Mouse (Mus musculus) urinary bladder, adult 2 months (tissue): ENCODE results near the gene Pigz. TPM values are rescaled to one million over a fixed set of nuclear protein-coding genes. Genes with fewer than 3 reads are reported as not detected.
"Not testable (repeated sequence)": the region's sequence is repeated elsewhere in the genome, so short reads cannot be mapped to it uniquely, and the experiment has no call there.

Source experiments
- DNase-seq: peaks from one replicate; pipeline ENCODE4 v3.0.0; 2022; ENCODE audit warnings: low spot score
- polyA plus RNA-seq: library from polyadenylated mRNA; depleted of rRNA; stranded (reverse); fragments of >200 nt; gene quantifications from 2 replicates; pipeline ENCODE4 v1.2.3, GENCODE M21; 2012

Pigz gene
- polyA plus RNA-seq, 1 experiment: 9.9 TPM

- DNase-seq: no peak
Measured at GRCm38 (mm10) chr16:31931330-31931729, 2.3 kb upstream of the Pigz start.

GRCm38 (mm10) chr16:31932255-31932654 lies 1.4 kb upstream of the Pigz start:
- DNase-seq: no peak

DNA sequence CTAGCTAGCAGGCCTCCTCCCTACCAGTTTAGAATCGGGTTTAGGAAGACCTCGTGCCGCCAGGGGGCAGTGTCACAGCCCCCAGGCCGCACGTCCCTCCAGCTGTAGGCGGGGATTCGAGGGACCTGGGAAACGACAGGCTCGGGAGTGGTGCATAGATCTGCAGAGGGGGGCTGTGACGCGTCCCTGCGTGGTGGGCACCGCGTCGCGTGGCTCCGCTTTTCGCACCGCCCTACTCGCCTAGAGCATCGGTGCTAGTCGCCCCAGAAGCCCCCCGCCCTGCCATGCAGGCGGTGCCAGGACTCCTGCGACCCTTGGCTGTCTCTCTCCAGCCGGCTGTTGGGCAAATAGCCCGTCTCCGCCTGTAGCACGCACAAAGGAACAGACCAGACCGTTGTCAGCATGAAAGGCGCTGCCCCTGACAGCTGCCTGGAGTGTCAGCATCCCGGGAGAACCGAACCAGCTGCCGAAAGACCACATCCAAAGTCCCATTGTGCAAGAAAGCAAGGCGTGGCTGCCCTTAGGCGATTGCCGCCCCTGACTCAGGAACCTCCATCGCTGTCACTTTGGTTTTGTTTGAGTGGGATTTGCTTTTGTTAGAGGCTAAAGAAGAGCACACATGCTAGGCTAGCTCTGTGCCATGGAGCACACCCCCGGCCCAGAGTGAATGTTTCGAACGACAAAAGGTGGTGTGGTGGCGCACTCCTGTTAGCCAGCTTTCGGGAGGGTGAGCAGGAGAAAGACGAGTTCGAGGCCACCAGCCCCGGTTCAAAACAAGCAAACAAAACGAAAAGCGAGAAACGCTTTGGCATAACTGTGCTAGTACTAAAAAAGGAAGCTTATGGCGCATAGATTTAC lies 582 bp upstream of the Pigz start:
- DNase-seq: peak; percentile 56

DNA sequence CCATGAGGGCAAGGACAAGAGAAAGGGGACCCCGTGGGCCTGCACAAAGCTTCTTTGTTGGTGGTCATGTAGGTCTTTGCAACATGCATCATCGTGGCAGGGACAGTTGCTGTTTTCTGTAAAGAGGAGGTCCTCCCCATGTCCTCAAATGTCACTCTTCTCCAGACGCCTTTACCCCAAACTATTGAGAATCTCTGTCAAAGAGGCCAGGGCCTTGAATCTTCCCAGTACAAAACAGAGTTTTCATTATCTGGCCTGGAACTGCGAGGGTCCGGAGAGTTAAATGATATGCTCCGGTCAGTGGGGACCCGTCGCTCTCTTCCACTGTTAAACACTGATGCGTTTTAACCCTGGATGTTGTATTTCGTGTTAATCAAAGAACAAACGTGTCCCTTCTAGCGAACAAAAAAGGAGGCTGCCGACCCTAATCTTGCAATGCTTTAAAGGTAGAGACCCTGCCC lies 929 bp downstream of the Pigz start:
- no peak for DNase-seq

DNA sequence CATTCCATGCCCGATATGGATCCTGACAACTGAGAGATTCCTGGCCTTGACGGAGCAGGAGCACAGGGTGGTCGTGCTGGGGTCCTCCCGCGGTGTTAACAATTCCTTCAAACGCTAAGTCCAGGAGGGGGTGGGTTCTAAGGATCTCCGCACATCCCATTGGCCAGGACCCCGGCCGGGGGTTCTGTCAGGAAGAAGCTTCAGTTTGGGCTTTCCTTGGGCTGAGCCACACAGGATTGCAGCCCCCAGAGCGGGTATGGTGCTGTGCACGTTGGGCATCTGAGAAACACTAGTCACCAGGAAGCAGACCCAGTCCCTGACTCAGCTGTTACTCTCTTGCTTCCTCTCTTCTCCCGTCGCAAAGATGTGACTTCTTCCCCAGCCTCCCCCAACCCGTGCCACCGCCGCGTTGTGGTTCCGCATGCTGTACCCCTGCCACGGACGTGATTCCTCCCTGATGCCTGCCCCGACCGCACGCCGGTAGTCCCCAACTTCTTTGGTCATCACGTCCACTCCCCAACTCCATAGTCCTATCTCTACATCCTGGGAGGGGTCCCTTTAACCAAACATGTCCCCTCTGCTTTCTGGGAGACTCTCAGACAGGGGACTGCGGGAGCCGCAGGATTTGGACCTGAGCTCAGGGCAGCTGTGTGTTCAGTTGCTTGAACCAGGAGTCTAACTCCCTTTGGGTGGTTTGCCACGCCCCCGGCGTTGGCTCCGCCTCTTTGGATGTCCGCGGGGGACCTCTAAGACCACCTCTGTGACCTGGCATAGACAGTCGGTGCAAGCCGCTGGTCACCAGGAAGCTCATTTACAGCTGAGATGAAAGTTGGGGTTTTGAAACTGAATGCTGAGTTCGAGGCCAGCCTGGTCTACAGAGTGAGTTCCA lies 1.7 kb downstream of the Pigz start:
- no peak for DNase-seq

DNA sequence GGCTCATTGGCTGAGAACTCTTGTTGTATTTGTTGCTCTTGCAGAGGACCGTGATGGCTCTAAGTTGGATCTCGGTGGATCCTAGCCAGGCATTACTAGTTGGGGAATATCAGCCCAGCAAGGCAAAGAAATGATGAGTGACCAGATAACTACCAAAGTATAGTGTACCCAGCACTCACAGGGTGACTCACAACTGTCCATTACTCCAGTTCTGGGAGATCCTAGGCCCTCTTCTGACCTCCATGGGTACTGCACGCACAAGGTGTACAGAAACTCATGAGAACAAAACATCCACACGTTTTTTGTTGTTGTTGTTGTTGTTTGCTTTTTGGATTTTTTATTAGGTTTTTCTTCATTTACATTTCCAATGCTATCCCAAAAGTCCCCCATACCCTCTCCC lies 2.9 kb downstream of the Pigz start:
- no peak for DNase-seq

- no peak for DNase-seq
Measured at GRCm38 (mm10) chr16:31938856-31939255, 5.2 kb downstream of the Pigz start.

DNA sequence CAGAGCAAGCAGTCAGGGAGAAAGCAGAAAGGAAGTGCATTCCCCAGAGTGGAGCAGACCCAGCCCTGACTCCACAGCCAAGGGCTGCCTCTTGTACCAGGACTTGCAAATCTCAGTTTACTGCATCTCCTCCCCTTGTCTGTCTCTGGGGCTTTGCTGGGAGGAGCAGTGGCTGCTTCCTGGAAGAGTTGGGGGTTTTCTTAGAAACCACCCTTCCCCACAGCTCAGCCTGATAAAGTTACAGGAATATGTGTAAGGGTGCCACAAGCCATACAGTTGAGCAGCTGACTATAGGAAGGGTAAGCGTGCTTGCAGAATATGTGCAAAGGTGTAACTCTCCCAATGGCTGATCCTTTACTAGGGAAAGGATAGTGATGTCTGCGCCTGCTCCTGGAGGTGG lies 6.9 kb downstream of the Pigz start:
- DNase-seq: no peak

DNA sequence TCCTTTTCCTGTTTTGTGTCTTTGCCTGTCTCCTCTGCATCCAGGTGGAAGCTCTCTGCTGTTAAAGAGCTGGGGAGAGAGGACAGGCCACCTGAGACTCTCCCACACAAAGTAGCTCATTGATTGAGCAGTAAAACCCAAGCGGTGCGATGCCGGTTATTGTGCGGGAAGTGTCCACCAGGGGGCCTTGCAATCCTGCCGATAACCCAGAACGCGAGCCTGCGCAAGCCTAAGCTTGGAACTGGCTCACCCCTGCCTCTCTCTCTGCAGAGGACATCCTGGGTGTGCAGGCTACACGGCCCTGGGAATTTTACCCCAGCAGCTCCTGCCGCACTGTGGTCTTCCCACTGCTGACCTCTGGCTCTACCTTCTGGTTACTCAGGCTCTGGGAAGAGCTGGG lies 10.3 kb downstream of the Pigz start:
- peak; percentile 59 for DNase-seq

GRCm38 (mm10) chr16:31944698-31945255 lies 11.1 kb downstream of the Pigz start:
- no peak for DNase-seq

DNA sequence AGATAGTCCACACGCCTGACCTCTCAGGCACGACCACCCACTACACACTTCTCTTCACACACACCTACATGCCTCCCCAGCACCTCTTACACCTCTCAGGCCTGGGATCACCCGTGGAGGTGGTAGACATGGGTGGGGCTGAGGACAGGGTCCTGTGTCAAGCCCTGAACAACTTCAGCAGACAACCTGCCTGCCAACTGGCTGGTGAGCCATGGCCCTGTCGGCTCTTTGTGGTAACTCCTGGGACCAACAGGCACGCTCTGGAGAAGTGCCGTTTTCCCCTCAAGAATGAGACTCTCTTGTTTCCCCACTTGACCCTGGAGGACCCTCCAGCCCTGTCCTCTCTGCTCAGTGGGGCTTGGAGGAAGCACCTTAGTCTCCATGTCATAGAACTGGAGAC lies 11.7 kb downstream of the Pigz start:
- no peak for DNase-seq

- DNase-seq: not testable (repeated sequence)
Measured at GRCm38 (mm10) chr16:31945986-31946385, 12.3 kb downstream of the Pigz start.

DNA sequence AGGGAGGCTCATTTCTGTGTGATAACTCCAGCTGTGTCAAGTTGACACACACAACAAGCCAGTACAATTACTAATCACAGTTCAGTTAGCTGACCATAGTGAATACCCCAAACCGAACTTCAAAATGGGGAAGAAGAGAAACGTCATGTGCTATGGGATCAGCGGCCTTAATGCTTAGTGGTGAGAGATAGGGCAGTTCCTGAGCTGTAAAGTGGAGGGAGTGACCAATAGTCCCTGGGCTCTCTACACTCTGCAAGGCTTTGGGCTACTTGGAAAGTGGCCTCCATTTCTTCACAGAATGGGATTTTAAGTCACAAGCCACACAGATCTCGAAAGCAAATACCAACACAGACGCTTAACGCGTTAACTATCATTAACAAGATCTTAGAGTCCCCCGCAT lies 13.7 kb downstream of the Pigz start:
- no peak for DNase-seq

- DNase-seq: no peak
Measured at GRCm38 (mm10) chr16:31947901-31948316, 14.3 kb downstream of the Pigz start.

DNA sequence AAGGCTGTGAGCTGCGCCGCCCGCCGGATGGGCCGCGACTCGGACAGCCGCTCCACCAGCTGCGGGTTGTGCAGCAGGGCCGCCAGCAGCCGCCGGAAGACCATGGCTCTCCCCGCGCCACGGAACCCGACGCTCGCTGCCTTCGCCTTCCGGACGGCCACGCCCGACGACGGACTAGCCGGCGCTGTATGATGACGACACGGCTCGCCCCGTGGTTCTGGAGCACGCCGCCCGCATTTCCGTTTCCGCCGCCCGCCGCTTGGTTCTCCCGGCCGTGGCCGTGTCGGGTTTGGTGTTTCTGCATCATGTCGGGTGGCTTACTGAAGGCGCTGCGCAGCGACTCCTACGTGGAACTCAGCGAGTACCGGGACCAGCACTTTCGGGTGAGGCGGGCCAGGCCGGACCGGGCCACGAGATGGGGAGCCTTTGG lies 14.7 kb downstream of the Pigz start, which contains the start of the genes 0610012G03Rik and Ncbp2:
Gene 0610012G03Rik (minus strand): TSS at position 150 of the 430 bp plus-strand sequence.
Gene Ncbp2 (plus strand): TSS at position 169 of the 430 bp plus-strand sequence.
- peak; percentile 90 for DNase-seq

GRCm38 (mm10) chr16:31963224-31963623 lies 29.6 kb downstream of the Pigz start:
- DNase-seq: no peak

GRCm38 (mm10) chr16:31975258-31975657 lies 41.6 kb downstream of the Pigz start:
- no peak for DNase-seq

DNA sequence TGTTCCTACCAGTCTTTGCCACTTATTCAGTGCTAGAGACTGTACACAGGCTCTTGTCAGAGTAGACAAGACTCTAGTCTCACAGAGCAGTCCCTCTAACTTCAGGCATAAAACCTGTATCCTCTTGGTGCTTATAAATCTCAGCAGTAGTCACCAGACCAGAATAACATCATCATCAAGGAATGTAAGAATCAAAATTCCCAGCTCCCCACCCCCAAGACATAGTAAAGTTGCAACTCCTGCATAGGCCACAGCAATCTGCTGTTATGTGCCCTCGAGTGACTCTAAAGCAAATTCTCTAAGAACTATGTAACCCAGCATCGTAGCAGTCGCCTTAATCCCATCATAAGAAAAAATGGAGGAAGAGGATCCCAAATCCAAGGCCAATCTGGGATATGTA lies 45.9 kb downstream of the Pigz start:
- DNase-seq: no peak

- no peak for DNase-seq
Measured at GRCm38 (mm10) chr16:31980946-31981345, 47.3 kb downstream of the Pigz start.

DNA sequence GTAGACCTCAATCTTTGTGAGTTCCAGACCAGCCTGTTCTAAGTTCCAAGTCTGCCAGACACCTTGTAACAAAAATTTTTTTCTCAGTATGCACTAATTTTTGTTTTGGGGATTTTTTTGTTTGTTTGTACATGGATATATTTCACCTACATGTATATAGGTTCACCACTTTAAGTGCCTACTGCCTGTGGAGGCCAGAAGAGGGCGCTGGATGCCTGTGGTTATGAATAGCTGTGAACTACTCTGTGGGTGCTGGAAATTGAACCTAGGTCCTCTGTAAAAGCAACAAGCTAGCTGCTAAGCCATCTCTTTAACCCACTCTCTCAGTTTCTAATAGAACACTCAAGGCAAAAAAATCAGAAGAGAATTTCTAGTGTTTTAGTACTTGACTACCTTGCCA lies 58.4 kb downstream of the Pigz start:
- DNase-seq: no peak

GRCm38 (mm10) chr16:31993195-31993594 lies 59.5 kb downstream of the Pigz start:
- no peak for DNase-seq

DNA sequence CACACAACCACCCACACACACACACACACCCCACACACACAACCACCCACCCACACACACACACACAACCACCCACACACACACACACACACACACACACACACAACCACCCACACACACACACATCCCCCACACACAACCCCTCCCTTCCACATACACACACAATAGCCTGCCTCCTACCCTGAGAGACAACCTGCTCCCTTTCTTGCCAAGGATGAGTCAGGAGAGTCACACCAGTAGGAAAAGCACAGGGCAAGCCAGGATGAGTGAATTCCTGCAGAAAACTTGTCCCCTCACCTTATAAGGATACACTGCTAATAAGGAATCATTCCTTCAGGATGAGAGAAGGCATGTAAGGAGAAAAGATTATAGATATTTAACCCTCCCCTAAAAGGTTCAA lies 60.3 kb downstream of the Pigz start:
- no peak for DNase-seq
